Mouse (Mus musculus): Measurements from ENCODE around the gene Baiap2l1. TPM values are rescaled to one million over a fixed set of nuclear protein-coding genes. Genes with fewer than 3 reads are reported as not detected.
A peak's percentile ranks its signal among the peaks of the same experiment; 100 is the strongest.

Baiap2l1 gene
- total and polyA plus RNA-seq, 3 experiments, result 4.5 to 7.2 (median 5.3) TPM

- TF ChIP-seq CTCF (IDR thresholded peaks at IDR 0.05) (no peak), POLR2A (IDR thresholded peaks at IDR 0.05; ENCODE audit: insufficient read depth, low read depth, low read length) (no peak), EP300 (IDR thresholded peaks at IDR 0.05; ENCODE audit: insufficient read depth, low read depth, low read length) (no peak)
- H3K4me3 ChIP-seq, result no peak overlapping the region; the same call in 1 of the 2 replicates
- H3K27ac ChIP-seq, result peak overlapping the region; percentile 94
- H3K4me1 ChIP-seq (ENCODE audit: control insufficient read depth, insufficient read depth, low read length), result peaks cover 44% of the 10 kb centered on the region
- DNase-seq, result peak in 1 of 2 experiments; percentile 23
- H3K27me3 ChIP-seq (ENCODE audit: control insufficient read depth, insufficient read depth, low read length), result no peaks in the 10 kb centered on the region
- H3K79me2 ChIP-seq (replicated peaks; ENCODE audit: control insufficient read depth, insufficient read depth, low read length), result peaks cover 20% of the 10 kb centered on the region
- peak overlapping the region; percentile 65 for H3K9ac ChIP-seq (ENCODE audit: low read depth, low read length)
- WGBS, result 30% methylated on average over 2 of the region's 2 CpGs
- intact Hi-C loops (cut with DNase I), result no loop called here
- peaks cover 18% of the 10 kb centered on the region for H3K36me3 ChIP-seq (ENCODE audit: control insufficient read depth, insufficient read depth, low read length)
These were observed 99.2 kb downstream of the Baiap2l1 start for GRCm38 (mm10) chr5:144258687-144259086.

- H3K4me3 ChIP-seq, result peak overlapping the region; percentile 38; the same call in 1 of the 2 replicates
- H3K27ac ChIP-seq, result peak overlapping the region; percentile 94
- H3K36me3 ChIP-seq (ENCODE audit: control insufficient read depth, insufficient read depth, low read length), result peaks cover 18% of the 10 kb centered on the region
- H3K79me2 ChIP-seq (replicated peaks; ENCODE audit: control insufficient read depth, insufficient read depth, low read length), result peaks cover 20% of the 10 kb centered on the region
- intact Hi-C loops (cut with DNase I), result no loop called here
- DNase-seq, result peak; percentile 71 to 86
- WGBS, result 11% methylated on average over 14 of the region's 14 CpGs
- no peaks in the 10 kb centered on the region for H3K27me3 ChIP-seq (ENCODE audit: control insufficient read depth, insufficient read depth, low read length)
- H3K9ac ChIP-seq (ENCODE audit: low read depth, low read length), result peak overlapping the region; percentile 65
- H3K4me1 ChIP-seq (ENCODE audit: control insufficient read depth, insufficient read depth, low read length), result peaks cover 42% of the 10 kb centered on the region
- TF ChIP-seq POLR2A (IDR thresholded peaks at IDR 0.05; ENCODE audit: insufficient read depth, low read depth, low read length), result peak; percentile 49; the same call in 1 of the 2 replicates
- peak; percentile 86 for TF ChIP-seq EP300 (IDR thresholded peaks at IDR 0.05; ENCODE audit: insufficient read depth, low read depth, low read length)
- TF ChIP-seq CTCF (IDR thresholded peaks at IDR 0.05), result no peak
These were observed 99.7 kb downstream of the Baiap2l1 start for GRCm38 (mm10) chr5:144258131-144258611.

- intact Hi-C loops (cut with DNase I), result loop anchor here (2.0 kb wide), 1 partner anchor 17 kb away; no protein-coding TSS in a partner anchor
- 49% methylated on average over 3 of the region's 3 CpGs for WGBS
These were observed 100.3 kb downstream of the Baiap2l1 start for GRCm38 (mm10) chr5:144257451-144258110.

GRCm38 (mm10) chr5:144256888-144257287 lies 101.0 kb downstream of the Baiap2l1 start:
- peaks cover 17% of the 10 kb centered on the region for H3K36me3 ChIP-seq (ENCODE audit: control insufficient read depth, insufficient read depth, low read length)
- TF ChIP-seq EP300 (IDR thresholded peaks at IDR 0.05; ENCODE audit: insufficient read depth, low read depth, low read length) (no peak), POLR2A (IDR thresholded peaks at IDR 0.05; ENCODE audit: insufficient read depth, low read depth, low read length) (no peak), CTCF (IDR thresholded peaks at IDR 0.05) (no peak)
- peak overlapping the region; percentile 95 for H3K9ac ChIP-seq (ENCODE audit: low read depth, low read length)
- peak overlapping the region; percentile 94 for H3K27ac ChIP-seq
- no peaks in the 10 kb centered on the region for H3K27me3 ChIP-seq (ENCODE audit: control insufficient read depth, insufficient read depth, low read length)
- peak overlapping the region; percentile 82 for H3K4me3 ChIP-seq
- H3K4me1 ChIP-seq (ENCODE audit: control insufficient read depth, insufficient read depth, low read length), result peaks cover 36% of the 10 kb centered on the region
- DNase-seq, result no peak
- intact Hi-C loops (cut with DNase I), result loop anchor here (2.0 kb wide), 1 partner anchor 18 kb away; no protein-coding TSS in a partner anchor
- H3K79me2 ChIP-seq (replicated peaks; ENCODE audit: control insufficient read depth, insufficient read depth, low read length), result peaks cover 20% of the 10 kb centered on the region
- 25% methylated on average over 1 of the region's 1 CpGs for WGBS

More at GRCm38 (mm10) chr5:144257451-144258110, 100.3 kb downstream of the Baiap2l1 start:
- Histone ChIP-seq H3K27ac (peak overlapping the region; percentile 94), H3K4me1 (ENCODE audit: control insufficient read depth, insufficient read depth, low read length) (peaks cover 38% of the 10 kb centered on the region), H3K79me2 (replicated peaks; ENCODE audit: control insufficient read depth, insufficient read depth, low read length) (peaks cover 20% of the 10 kb centered on the region), H3K9ac (ENCODE audit: low read depth, low read length) (peak overlapping the region; percentile 95), H3K36me3 (ENCODE audit: control insufficient read depth, insufficient read depth, low read length) (peaks cover 18% of the 10 kb centered on the region), H3K4me3 (peak overlapping the region; percentile 14; the same call in 1 of the 2 replicates), H3K27me3 (ENCODE audit: control insufficient read depth, insufficient read depth, low read length) (no peaks in the 10 kb centered on the region)
- peak in 1 of 2 experiments; percentile 22 for DNase-seq
- TF ChIP-seq CTCF (IDR thresholded peaks at IDR 0.05), result peak; percentile 45
- TF ChIP-seq EP300 (IDR thresholded peaks at IDR 0.05; ENCODE audit: insufficient read depth, low read depth, low read length), result no peak
- no peak for TF ChIP-seq POLR2A (IDR thresholded peaks at IDR 0.05; ENCODE audit: insufficient read depth, low read depth, low read length)

- H3K9ac ChIP-seq (ENCODE audit: low read depth, low read length), result peak overlapping the region; percentile 95
- no peak for TF ChIP-seq POLR2A (IDR thresholded peaks at IDR 0.05; ENCODE audit: insufficient read depth, low read depth, low read length)
- no peak for TF ChIP-seq CTCF (IDR thresholded peaks at IDR 0.05)
- no peak for TF ChIP-seq EP300 (IDR thresholded peaks at IDR 0.05; ENCODE audit: insufficient read depth, low read depth, low read length)
- peak overlapping the region; percentile 94 for H3K27ac ChIP-seq
- peaks cover 18% of the 10 kb centered on the region for H3K79me2 ChIP-seq (replicated peaks; ENCODE audit: control insufficient read depth, insufficient read depth, low read length)
- peak overlapping the region; percentile 82 for H3K4me3 ChIP-seq
- peaks cover 14% of the 10 kb centered on the region for H3K36me3 ChIP-seq (ENCODE audit: control insufficient read depth, insufficient read depth, low read length)
- intact Hi-C loops (cut with DNase I), result loop anchor here (2.0 kb wide), 1 partner anchor 18 kb away; no protein-coding TSS in a partner anchor
- no peak for DNase-seq
- H3K27me3 ChIP-seq (ENCODE audit: control insufficient read depth, insufficient read depth, low read length), result no peaks in the 10 kb centered on the region
- 6% methylated on average over 7 of the region's 7 CpGs for WGBS
- peaks cover 32% of the 10 kb centered on the region for H3K4me1 ChIP-seq (ENCODE audit: control insufficient read depth, insufficient read depth, low read length)
These were observed 101.4 kb downstream of the Baiap2l1 start for GRCm38 (mm10) chr5:144256541-144256870.

Measured in heart, adult 2 months (tissue).